Comparison of ENCODE assay signal across 50 mouse cellular contexts in genomic region chr3:109080169-109080568, GRCm38 (mm10). TPM values are rescaled to one million over a fixed set of nuclear protein-coding genes. Genes with fewer than 3 reads are reported as not detected.
"Had no signal": no experiment of that assay in that cellular context is flagged by ENCODE, and none has a peak within 500 bp of the region (broad histone marks: within the 10 kb centered on the region; RNA-seq: fewer than 3 reads in every experiment).

TSS of gene Slc25a54 (plus strand) at chr3:109080469.

- H3K36me3 ChIP-seq: heart, embryonic 10.5 days; heart, embryonic 12.5 days; heart, embryonic 13.5 days; heart, embryonic 15.5 days; hindbrain, embryonic 10.5 days; hindbrain, embryonic 12.5 days; hindbrain, embryonic 13.5 days; hindbrain, embryonic 15.5 days; intestine, embryonic 15.5 days; kidney, embryonic 15.5 days had no signal

- H3K27ac ChIP-seq: heart, embryonic 10.5 days; heart, embryonic 13.5 days; heart, embryonic 15.5 days; hindbrain, embryonic 10.5 days; hindbrain, embryonic 12.5 days; hindbrain, embryonic 13.5 days; hindbrain, embryonic 14.5 days; hindbrain, embryonic 15.5 days; hindbrain, postnatal 0 days; intestine, embryonic 15.5 days; kidney, embryonic 15.5 days; kidney, postnatal 0 days; layer of hippocampus, adult 2 months had no signal

- H3K27me3 ChIP-seq: heart, embryonic 12.5 days; heart, embryonic 13.5 days; heart, embryonic 15.5 days; hindbrain, embryonic 12.5 days; hindbrain, embryonic 13.5 days; hindbrain, embryonic 15.5 days; intestine, embryonic 15.5 days; kidney, embryonic 15.5 days had no signal

- H3K4me3 ChIP-seq: heart, embryonic 10.5 days; heart, embryonic 12.5 days; heart, embryonic 13.5 days; heart, embryonic 15.5 days; hindbrain, embryonic 10.5 days; hindbrain, embryonic 12.5 days; hindbrain, embryonic 13.5 days; hindbrain, embryonic 15.5 days; intestine, embryonic 15.5 days; kidney, embryonic 15.5 days; layer of hippocampus, adult 2 months had no signal

- DNase-seq: heart, postnatal 10 days; heart, postnatal 14 days; heart, postnatal 4 days; kidney, adult 11 months; kidney, adult 18-20 months; kidney, adult 2 months; kidney, adult 8-10 months; kidney, adult 9 months; kidney, postnatal 10 days; kidney, postnatal 14 days; kidney, postnatal 25 days; kidney, postnatal 36 days; kidney, postnatal 4 days; layer of hippocampus, adult 9-11 months; layer of hippocampus, postnatal 36 days had no signal

- H3K4me1 ChIP-seq: heart, embryonic 10.5 days; heart, embryonic 12.5 days; heart, embryonic 13.5 days; heart, embryonic 15.5 days; hindbrain, embryonic 10.5 days; hindbrain, embryonic 12.5 days; hindbrain, embryonic 13.5 days; hindbrain, embryonic 15.5 days; intestine, embryonic 15.5 days; kidney, embryonic 15.5 days had no signal

RNA-seq across cellular contexts. Expression of gene Slc25a54, which starts in this region (rescaled TPM):
- total RNA-seq: heart, postnatal 10 days; heart, postnatal 14 days; heart, postnatal 25 days; heart, postnatal 4 days; hematopoietic stem cell, adult 5-6 weeks; hindbrain, postnatal 0 days; layer of hippocampus, adult 18-20 months; layer of hippocampus, adult 2 months; layer of hippocampus, adult 8-10 months; layer of hippocampus, postnatal 10 days; layer of hippocampus, postnatal 14 days; layer of hippocampus, postnatal 25 days; layer of hippocampus, postnatal 36 days; left cerebral cortex, adult 18-20 months had no signal
- polyA plus RNA-seq: heart, embryonic 10.5 days; heart, embryonic 11.5 days; heart, embryonic 12.5 days; heart, embryonic 13.5 days; heart, embryonic 14.5 days; heart, embryonic 15.5 days; heart, embryonic 16.5 days; heart, postnatal 0 days; hindbrain, embryonic 10.5 days; hindbrain, embryonic 11.5 days; hindbrain, embryonic 12.5 days; hindbrain, embryonic 13.5 days; hindbrain, embryonic 14.5 days; hindbrain, embryonic 15.5 days; hindbrain, embryonic 16.5 days; hindbrain, postnatal 0 days; inflammation-experienced regulatory T-cells, adult 6 months; intestine, embryonic 14.5 days; intestine, embryonic 15.5 days; intestine, embryonic 16.5 days; intestine, postnatal 0 days; kidney, adult 2 months; kidney, embryonic 14.5 days; kidney, embryonic 15.5 days; kidney, embryonic 16.5 days; kidney, postnatal 0 days; large intestine, adult 2 months had no signal
